ENCODE assay signal across 12 mouse cellular contexts in the genomic region with DNA sequence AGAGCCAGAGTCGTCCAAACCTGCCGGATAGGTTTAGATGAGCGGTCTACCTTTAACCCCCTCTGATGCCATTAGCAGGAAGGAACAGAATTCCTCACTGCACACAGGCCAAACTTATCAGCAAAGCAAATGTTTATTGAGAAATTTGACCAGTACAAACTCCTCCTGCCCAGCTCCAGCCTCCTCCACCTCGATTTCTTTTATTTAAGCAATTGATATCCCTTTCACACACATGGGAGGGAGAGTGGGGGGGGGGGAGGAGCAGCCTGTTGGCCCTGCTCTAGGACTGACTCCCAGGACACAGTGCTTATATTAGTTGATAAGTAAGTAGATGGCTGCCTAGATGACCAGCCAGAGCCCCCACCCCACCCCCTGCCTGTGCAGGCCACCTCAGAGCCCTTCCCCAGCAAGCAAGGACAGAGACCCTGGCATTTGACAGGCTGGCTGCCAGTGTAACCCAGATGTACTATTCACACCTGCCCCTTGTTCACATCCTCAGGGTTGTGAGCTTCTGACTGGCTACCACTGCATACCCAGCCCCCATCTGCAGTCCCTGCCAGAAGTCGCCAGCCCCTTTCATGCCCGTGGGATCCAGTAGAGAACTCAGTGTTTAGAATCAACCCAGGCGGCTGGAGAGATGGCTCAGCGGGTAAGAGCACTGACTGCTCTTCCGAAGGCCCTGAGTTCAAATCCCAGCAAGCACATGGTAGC.
A peak's percentile ranks its signal among the peaks of the same experiment; 100 is the strongest.
DNase-seq lines count a peak whose midpoint lies in the region; ATAC-seq lines count a peak whose summit lies in the region.
"Had no signal": no experiment of that assay in that cellular context is flagged by ENCODE, and none has a peak within 500 bp of the region (broad histone marks: within the 10 kb centered on the region; RNA-seq: fewer than 3 reads in every experiment).

No protein-coding gene starts in this region.

- peak overlapping the region; percentile 0; the same call in 1 of the 2 replicates for H3K9ac ChIP-seq in heart, embryonic 13.5 days
- no peak overlapping the region for H3K9ac ChIP-seq in limb, embryonic 15.5 days
- H3K9ac ChIP-seq: hindbrain, embryonic 15.5 days had no signal

- H3K4me1 ChIP-seq in heart, embryonic 13.5 days, result peaks cover 82% of the 10 kb centered on the region
- H3K4me1 ChIP-seq in embryonic facial prominence, embryonic 10.5 days, result peaks cover 87% of the 10 kb centered on the region
- H3K4me1 ChIP-seq in limb, embryonic 15.5 days, result peaks cover 73% of the 10 kb centered on the region

- no peak for DNase-seq in heart, postnatal 14 days
- peak; percentile 27 to 61 for DNase-seq in lung, adult 18-20 months
- no peak for DNase-seq in lung, postnatal 10 days
- no peak for DNase-seq in embryonic facial prominence, embryonic 10.5 days (ENCODE audit: low spot score)
- DNase-seq in testis, postnatal 10 days (ENCODE audit: low spot score), result no peak
- no peak for DNase-seq in testis, postnatal 14 days (ENCODE audit: low spot score)
- DNase-seq: adrenal gland, postnatal 10 days; gastrocnemius, postnatal 36 days had no signal

- H3K4me3 ChIP-seq in heart, embryonic 13.5 days, result no peak overlapping the region
- no peak overlapping the region for H3K4me3 ChIP-seq in embryonic facial prominence, embryonic 10.5 days
- no peak overlapping the region for H3K4me3 ChIP-seq in limb, embryonic 15.5 days
- H3K4me3 ChIP-seq: hindbrain, embryonic 15.5 days; layer of hippocampus, adult 2 months had no signal

- 53% methylated on average over 9 of the region's 9 CpGs for WGBS in heart, embryonic 13.5 days
- 67% methylated on average over 9 of the region's 9 CpGs for WGBS in embryonic facial prominence, embryonic 10.5 days
- WGBS in limb, embryonic 15.5 days, result 47% methylated on average over 9 of the region's 9 CpGs

- ATAC-seq in heart, embryonic 13.5 days (ENCODE audit: extremely low read depth, insufficient number of reproducible peaks, low FRiP score, low TSS enrichment), result no peak
- no peak for ATAC-seq in limb, embryonic 15.5 days (ENCODE audit: insufficient number of reproducible peaks, low FRiP score, low TSS enrichment, low read depth)

- no peaks in the 10 kb centered on the region for H3K36me3 ChIP-seq in heart, embryonic 13.5 days
- no peaks in the 10 kb centered on the region for H3K36me3 ChIP-seq in embryonic facial prominence, embryonic 10.5 days (replicated peaks)
- no peaks in the 10 kb centered on the region for H3K36me3 ChIP-seq in limb, embryonic 15.5 days
- H3K36me3 ChIP-seq: hindbrain, embryonic 15.5 days had no signal

- intact Hi-C loops in heart, postnatal 14 days (cut with DNase I), result no loop called here

- H3K9me3 ChIP-seq in heart, embryonic 13.5 days, result no peaks in the 10 kb centered on the region
- no peaks in the 10 kb centered on the region for H3K9me3 ChIP-seq in embryonic facial prominence, embryonic 10.5 days
- no peaks in the 10 kb centered on the region for H3K9me3 ChIP-seq in limb, embryonic 15.5 days
- H3K9me3 ChIP-seq: hindbrain, embryonic 15.5 days had no signal

- no peak overlapping the region for H3K4me2 ChIP-seq in heart, embryonic 13.5 days
- no peak overlapping the region for H3K4me2 ChIP-seq in limb, embryonic 15.5 days
- H3K4me2 ChIP-seq: hindbrain, embryonic 15.5 days had no signal

- H3K27me3 ChIP-seq in heart, embryonic 13.5 days (replicated peaks), result no peaks in the 10 kb centered on the region
- H3K27me3 ChIP-seq in embryonic facial prominence, embryonic 10.5 days (replicated peaks; ENCODE audit: low read depth, poor library complexity, severe bottlenecking), result no peaks in the 10 kb centered on the region
- H3K27me3 ChIP-seq in limb, embryonic 15.5 days, result no peaks in the 10 kb centered on the region
- H3K27me3 ChIP-seq: hindbrain, embryonic 15.5 days had no signal

- peak overlapping the region; percentile 48 for H3K27ac ChIP-seq in heart, embryonic 13.5 days (replicated peaks)
- peak overlapping the region; percentile 70 for H3K27ac ChIP-seq in embryonic facial prominence, embryonic 10.5 days (replicated peaks)
- H3K27ac ChIP-seq in limb, embryonic 15.5 days, result 0 out of 2 replicates have a peak overlapping the region, but pooled peaks have one; percentile 55
- H3K27ac ChIP-seq: hindbrain, embryonic 15.5 days; layer of hippocampus, adult 2 months had no signal

Comparison
In these comparisons a context has a peak if more than half of its experiments do, and no peak if none do; other contexts are left out.
1. DNase-seq: peak in lung, adult 18-20 months (2 of 2); none in heart, postnatal 14 days (0 of 2), lung, postnatal 10 days (single experiment), embryonic facial prominence, embryonic 10.5 days (single experiment), testis, postnatal 10 days (single experiment) and testis, postnatal 14 days (single experiment).
2. Peak in every context shown above with its lines, with median percentiles within 50 percentile points of each other: H3K27ac ChIP-seq.